Mouse (Mus musculus): ENCODE measurements around the gene Mkrn3. TPM values are rescaled to one million over a fixed set of nuclear protein-coding genes. Genes with fewer than 3 reads are reported as not detected.

Mkrn3 gene
- polyA plus RNA-seq, 1 experiment = 0.56 TPM

DNA sequence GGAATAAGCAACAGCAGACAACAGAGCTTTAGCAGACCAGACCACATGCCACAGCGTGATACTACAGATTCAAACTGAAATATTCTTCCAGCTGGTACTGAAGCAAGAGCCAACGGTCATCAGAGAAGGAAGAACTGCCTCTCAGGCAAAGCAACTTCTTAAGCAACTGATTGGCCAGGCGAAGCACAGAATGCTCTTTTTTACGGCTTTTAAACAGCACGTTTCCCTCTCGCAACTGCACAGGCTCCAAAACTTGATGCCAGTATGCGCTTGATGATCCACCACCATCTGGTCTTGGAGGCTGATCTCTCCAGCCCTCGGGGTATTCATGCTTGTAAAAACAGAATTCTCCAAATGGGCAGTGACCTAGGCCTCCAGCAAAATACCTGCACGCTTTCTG, 1.6 kb downstream of the Mkrn3 start:
- TF ChIP-seq POLR2A (IDR thresholded peaks at IDR 0.05; ENCODE audit: low read depth, low read length) (no peak), CTCF (conservative IDR thresholded peaks at IDR 0.05; ENCODE audit: insufficient read depth, insufficient read length, low read depth, low read length) (no peak)

DNA sequence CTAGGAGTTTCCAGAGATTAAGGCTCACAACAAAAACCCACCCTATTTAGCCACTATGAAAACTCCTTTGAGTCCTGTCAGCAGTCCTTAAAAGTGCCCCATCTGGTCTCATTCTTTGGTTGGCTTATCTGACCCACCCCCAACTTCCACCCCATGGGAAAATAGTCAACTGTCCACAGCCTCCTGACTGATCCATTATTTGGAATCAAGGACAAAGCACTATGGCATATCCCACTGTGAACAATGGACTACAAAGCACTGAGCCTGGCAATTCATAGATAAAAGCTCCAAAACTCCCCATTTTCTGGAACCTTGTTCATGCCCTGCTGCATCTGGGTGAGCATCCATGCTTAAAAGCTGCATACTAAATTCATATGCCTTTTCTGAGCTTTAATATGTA, 3.8 kb downstream of the Mkrn3 start:
- DNase-seq = no peak
- no peak for TF ChIP-seq POLR2A (IDR thresholded peaks at IDR 0.05; ENCODE audit: low read depth, low read length)

More for the DNA sequence above, 1.6 kb downstream of the Mkrn3 start:
- H3K27ac ChIP-seq (ENCODE audit: insufficient read depth, low read depth, low read length) = no peak overlapping the region
- H3K36me3 ChIP-seq (ENCODE audit: control insufficient read depth, insufficient read depth, low read length) = no peaks in the 10 kb centered on the region
- H3K4me3 ChIP-seq (ENCODE audit: insufficient read depth, low read depth, low read length) = no peak overlapping the region
- DNase-seq = no peak
- H3K4me1 ChIP-seq (ENCODE audit: control insufficient read depth, insufficient read depth, low read length) = no peaks in the 10 kb centered on the region
- 82% methylated on average over 9 of the region's 9 CpGs for WGBS
- peaks cover 2% of the 10 kb centered on the region for H3K27me3 ChIP-seq (replicated peaks; ENCODE audit: control insufficient read depth, insufficient read depth, low read length)

DNA sequence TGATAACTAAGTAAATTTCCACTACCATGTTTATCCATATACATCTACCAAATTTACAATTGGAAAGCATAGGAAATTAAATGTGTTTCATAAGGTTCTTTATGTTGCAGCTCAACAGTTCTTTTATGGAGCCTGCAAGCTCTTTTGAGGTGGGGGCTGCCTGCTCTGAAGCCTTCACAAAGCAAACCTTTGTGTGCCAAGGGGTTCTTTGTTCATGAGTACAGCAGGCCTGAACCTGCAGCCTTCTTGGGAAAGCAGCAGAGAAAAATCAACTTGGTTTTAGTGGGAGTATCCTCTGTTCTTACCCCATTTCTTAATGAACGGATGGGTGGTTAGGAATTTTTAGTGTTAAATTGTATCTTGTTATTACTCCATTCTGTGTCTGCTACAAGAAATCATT, 4.7 kb downstream of the Mkrn3 start:
- TF ChIP-seq CTCF (conservative IDR thresholded peaks at IDR 0.05; ENCODE audit: insufficient read depth, insufficient read length, low read depth, low read length) (no peak), POLR2A (IDR thresholded peaks at IDR 0.05; ENCODE audit: low read depth, low read length) (no peak)
- Histone ChIP-seq H3K4me1 (ENCODE audit: control insufficient read depth, insufficient read depth, low read length) (no peaks in the 10 kb centered on the region), H3K4me3 (ENCODE audit: insufficient read depth, low read depth, low read length) (no peak overlapping the region), H3K27ac (ENCODE audit: insufficient read depth, low read depth, low read length) (no peak overlapping the region), H3K36me3 (ENCODE audit: control insufficient read depth, insufficient read depth, low read length) (no peaks in the 10 kb centered on the region), H3K27me3 (replicated peaks; ENCODE audit: control insufficient read depth, insufficient read depth, low read length) (no peaks in the 10 kb centered on the region)
- DNase-seq = no peak
- WGBS = 63% methylated on average over 1 of the region's 1 CpGs

More for the DNA sequence above, 3.8 kb downstream of the Mkrn3 start:
- Histone ChIP-seq H3K4me1 (ENCODE audit: control insufficient read depth, insufficient read depth, low read length) (no peaks in the 10 kb centered on the region), H3K27me3 (replicated peaks; ENCODE audit: control insufficient read depth, insufficient read depth, low read length) (peaks cover 2% of the 10 kb centered on the region), H3K27ac (ENCODE audit: insufficient read depth, low read depth, low read length) (no peak overlapping the region), H3K4me3 (ENCODE audit: insufficient read depth, low read depth, low read length) (no peak overlapping the region), H3K36me3 (ENCODE audit: control insufficient read depth, insufficient read depth, low read length) (no peaks in the 10 kb centered on the region)

DNA sequence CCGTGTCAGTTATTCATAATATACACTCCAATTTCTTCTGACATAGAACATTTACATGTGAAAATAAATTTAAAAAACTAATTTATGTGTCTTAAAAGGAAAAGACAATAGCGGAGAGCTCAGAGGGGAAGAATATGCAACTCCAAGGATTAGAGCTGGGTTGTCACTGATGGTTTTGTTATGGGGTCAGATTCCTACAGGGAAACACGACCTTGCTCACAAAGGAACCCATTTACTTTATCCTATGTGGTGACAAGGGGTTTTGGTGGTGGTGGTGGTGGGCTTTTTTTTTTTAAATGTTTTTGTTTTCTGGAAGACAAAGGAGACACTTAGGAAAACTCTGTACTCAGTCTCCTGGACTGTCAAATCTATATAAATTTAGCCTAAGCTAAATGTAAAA, 12.1 kb downstream of the Mkrn3 start:
- TF ChIP-seq POLR2A (IDR thresholded peaks at IDR 0.05; ENCODE audit: low read depth, low read length) = no peak
- no peak for TF ChIP-seq CTCF (conservative IDR thresholded peaks at IDR 0.05; ENCODE audit: insufficient read depth, insufficient read length, low read depth, low read length)
- no peak overlapping the region for H3K4me3 ChIP-seq (ENCODE audit: insufficient read depth, low read depth, low read length)
- H3K36me3 ChIP-seq (ENCODE audit: control insufficient read depth, insufficient read depth, low read length) = no peaks in the 10 kb centered on the region
- H3K4me1 ChIP-seq (ENCODE audit: control insufficient read depth, insufficient read depth, low read length) = no peaks in the 10 kb centered on the region
- 58% methylated on average over 3 of the region's 3 CpGs for WGBS
- no peaks in the 10 kb centered on the region for H3K27me3 ChIP-seq (replicated peaks; ENCODE audit: control insufficient read depth, insufficient read depth, low read length)
- no peak for DNase-seq
- no peak overlapping the region for H3K27ac ChIP-seq (ENCODE audit: insufficient read depth, low read depth, low read length)

DNA sequence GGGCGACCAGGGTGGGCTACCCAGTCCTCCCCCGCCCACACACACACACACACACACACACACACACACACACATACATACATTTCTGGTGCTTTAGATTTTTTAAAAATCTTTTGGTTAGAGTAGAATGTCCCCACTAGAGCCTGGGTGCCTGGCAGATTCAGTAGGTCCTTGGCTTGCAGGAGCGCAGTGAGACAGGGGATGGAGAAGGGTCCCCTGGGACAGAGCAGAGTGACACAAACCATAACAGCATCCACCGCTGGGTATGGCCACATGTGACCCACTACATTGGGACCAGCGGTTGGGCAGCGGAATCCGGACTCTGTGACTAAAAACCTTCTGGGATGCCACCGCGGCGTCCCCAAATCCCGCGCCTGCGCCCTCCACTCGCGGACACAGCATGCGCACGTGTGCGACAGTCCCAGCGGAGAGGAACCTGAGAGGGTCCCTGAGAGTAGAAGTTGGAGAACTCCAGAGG, 13.3 kb downstream of the Mkrn3 start:
- Histone ChIP-seq H3K27me3 (replicated peaks; ENCODE audit: control insufficient read depth, insufficient read depth, low read length) (no peaks in the 10 kb centered on the region), H3K4me3 (ENCODE audit: insufficient read depth, low read depth, low read length) (no peak overlapping the region), H3K27ac (ENCODE audit: insufficient read depth, low read depth, low read length) (no peak overlapping the region), H3K4me1 (ENCODE audit: control insufficient read depth, insufficient read depth, low read length) (no peaks in the 10 kb centered on the region), H3K36me3 (ENCODE audit: control insufficient read depth, insufficient read depth, low read length) (no peaks in the 10 kb centered on the region)
- no peak for TF ChIP-seq CTCF (conservative IDR thresholded peaks at IDR 0.05; ENCODE audit: insufficient read depth, insufficient read length, low read depth, low read length)
- no peak for TF ChIP-seq POLR2A (IDR thresholded peaks at IDR 0.05; ENCODE audit: low read depth, low read length)
- 54% methylated on average over 19 of the region's 19 CpGs for WGBS
- DNase-seq = no peak

DNA sequence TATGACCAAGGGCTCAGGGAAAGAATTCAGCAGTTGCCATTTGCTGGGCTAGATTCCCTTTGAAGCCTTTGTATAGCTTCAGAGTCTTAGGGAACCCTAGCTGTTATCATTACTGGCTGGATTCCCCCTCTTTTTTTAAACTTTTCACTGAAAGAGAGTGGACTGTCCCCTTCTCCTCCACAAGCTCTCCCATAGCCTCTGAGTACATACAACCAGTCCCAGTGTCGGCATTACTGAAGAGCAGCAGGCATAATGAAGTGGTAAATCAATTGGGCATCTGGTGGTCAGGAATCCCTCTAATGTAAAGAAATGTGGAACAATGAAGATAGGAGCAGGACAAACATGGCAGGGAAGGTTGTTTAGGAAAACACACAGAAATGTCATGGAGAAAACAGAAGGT, 27.7 kb downstream of the Mkrn3 start:
- no peak for DNase-seq
- WGBS = 47% methylated on average over 1 of the region's 1 CpGs
- Histone ChIP-seq H3K36me3 (ENCODE audit: control insufficient read depth, insufficient read depth, low read length) (no peaks in the 10 kb centered on the region), H3K4me3 (ENCODE audit: insufficient read depth, low read depth, low read length) (no peak overlapping the region), H3K27ac (ENCODE audit: insufficient read depth, low read depth, low read length) (no peak overlapping the region), H3K4me1 (ENCODE audit: control insufficient read depth, insufficient read depth, low read length) (no peaks in the 10 kb centered on the region), H3K27me3 (replicated peaks; ENCODE audit: control insufficient read depth, insufficient read depth, low read length) (no peaks in the 10 kb centered on the region)
- no peak for TF ChIP-seq POLR2A (IDR thresholded peaks at IDR 0.05; ENCODE audit: low read depth, low read length)
- no peak for TF ChIP-seq CTCF (conservative IDR thresholded peaks at IDR 0.05; ENCODE audit: insufficient read depth, insufficient read length, low read depth, low read length)

DNA sequence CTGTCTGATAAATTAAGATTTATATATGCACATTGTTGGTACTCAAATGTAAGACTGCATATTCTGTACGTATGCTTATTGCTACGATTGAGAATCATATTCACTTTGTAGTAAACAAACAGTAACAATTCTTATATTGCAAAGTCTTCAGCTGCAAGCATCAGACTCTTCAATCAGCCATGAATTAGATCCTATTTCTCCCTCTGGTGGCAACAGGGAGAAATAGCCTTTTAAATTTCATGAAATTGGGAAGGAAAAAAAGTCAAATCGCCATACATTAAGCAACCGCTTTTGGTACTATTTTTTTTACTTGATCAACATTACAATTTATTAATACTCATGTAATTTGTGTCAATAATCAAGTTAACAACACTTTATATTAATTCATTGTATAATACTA, 31.6 kb downstream of the Mkrn3 start:
- no peak overlapping the region for H3K4me3 ChIP-seq (ENCODE audit: insufficient read depth, low read depth, low read length)
- no peaks in the 10 kb centered on the region for H3K36me3 ChIP-seq (ENCODE audit: control insufficient read depth, insufficient read depth, low read length)
- no peak for DNase-seq
- no peak for TF ChIP-seq POLR2A (IDR thresholded peaks at IDR 0.05; ENCODE audit: low read depth, low read length)
- TF ChIP-seq CTCF (conservative IDR thresholded peaks at IDR 0.05; ENCODE audit: insufficient read depth, insufficient read length, low read depth, low read length) = no peak
- WGBS = 46% methylated on average over 4 of the region's 4 CpGs
- H3K27me3 ChIP-seq (replicated peaks; ENCODE audit: control insufficient read depth, insufficient read depth, low read length) = no peaks in the 10 kb centered on the region
- no peak overlapping the region for H3K27ac ChIP-seq (ENCODE audit: insufficient read depth, low read depth, low read length)
- H3K4me1 ChIP-seq (ENCODE audit: control insufficient read depth, insufficient read depth, low read length) = no peaks in the 10 kb centered on the region

DNA sequence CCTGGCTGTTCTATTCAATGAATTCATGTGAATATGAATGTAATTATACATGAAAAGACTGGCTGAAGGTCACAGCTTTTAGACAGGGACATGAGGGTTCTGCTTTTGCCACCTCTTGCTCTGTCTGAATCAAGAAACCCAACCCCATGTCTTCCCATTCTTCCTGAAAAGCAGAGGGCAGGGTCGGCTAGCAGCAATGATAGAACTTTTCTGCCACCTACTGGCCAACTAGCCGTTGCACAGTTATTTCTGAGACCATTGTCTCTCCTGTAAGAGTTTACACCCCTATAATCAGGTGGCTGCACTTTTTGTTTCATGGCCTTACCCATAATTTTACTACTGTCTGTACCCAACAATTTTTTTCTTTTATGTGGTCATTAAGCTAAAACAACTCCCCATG, 37.5 kb downstream of the Mkrn3 start:
- no peaks in the 10 kb centered on the region for H3K36me3 ChIP-seq (ENCODE audit: control insufficient read depth, insufficient read depth, low read length)
- no peaks in the 10 kb centered on the region for H3K4me1 ChIP-seq (ENCODE audit: control insufficient read depth, insufficient read depth, low read length)
- TF ChIP-seq CTCF (conservative IDR thresholded peaks at IDR 0.05; ENCODE audit: insufficient read depth, insufficient read length, low read depth, low read length) = peak; percentile 67
- no peak for TF ChIP-seq POLR2A (IDR thresholded peaks at IDR 0.05; ENCODE audit: low read depth, low read length)
- 9% methylated on average over 2 of the region's 2 CpGs for WGBS
- H3K4me3 ChIP-seq (ENCODE audit: insufficient read depth, low read depth, low read length) = no peak overlapping the region
- peak; percentile 42 for DNase-seq
- H3K27ac ChIP-seq (ENCODE audit: insufficient read depth, low read depth, low read length) = no peak overlapping the region
- no peaks in the 10 kb centered on the region for H3K27me3 ChIP-seq (replicated peaks; ENCODE audit: control insufficient read depth, insufficient read depth, low read length)
